Mouse (Mus musculus) brown adipose tissue, adult 24 weeks (tissue): ENCODE data around the gene Oxld1. TPM values are rescaled to one million over a fixed set of nuclear protein-coding genes. Genes with fewer than 3 reads are reported as not detected.
A peak's percentile ranks its signal among the peaks of the same experiment; 100 is the strongest.

Source experiments
- H3K27ac ChIP-seq: fragments of 200-500 bp; replicated peaks from 2 replicates; pipeline ENCODE4 v1.5.1; 2012; ENCODE audit warnings: low read depth, mild to moderate bottlenecking, low read length
- H3K4me1 ChIP-seq: fragments of 200-500 bp; 2 replicates; pipeline ENCODE4 v1.6.1; 2012; ENCODE audit warnings: low read length, mixed read lengths; ENCODE audit not compliant: control insufficient read depth, insufficient read depth, insufficient read length
- H3K4me3 ChIP-seq: fragments of 200-500 bp; 2 replicates; pipeline ENCODE4 v1.5.1; 2012; ENCODE audit warnings: low read depth, mild to moderate bottlenecking, low read length, moderate library complexity; ENCODE audit not compliant: insufficient read depth
- polyA plus RNA-seq: library from polyadenylated mRNA; stranded (reverse); fragments of >200 nt; gene quantifications from 2 replicates; pipeline ENCODE4 v1.2.4, GENCODE M21; 2012; ENCODE audit not compliant: missing spikeins, insufficient read depth, insufficient read length

Gene Oxld1
- polyA plus RNA-seq, 1 experiment, result 70.2 TPM

- Histone ChIP-seq H3K27ac (no peak overlapping the region), H3K4me1 (no peaks in the 10 kb centered on the region), H3K4me3 (peak overlapping the region; percentile 88)
Observed at GRCm38 (mm10) chr11:120458847-120459597, 1.2 kb upstream of the Oxld1 start.

GRCm38 (mm10) chr11:120457370-120457769 is 498 bp downstream of the Oxld1 start:
- H3K27ac ChIP-seq, result peak overlapping the region; percentile 79
- H3K4me1 ChIP-seq, result no peaks in the 10 kb centered on the region
- H3K4me3 ChIP-seq, result peak overlapping the region; percentile 88

- Histone ChIP-seq H3K4me3 (no peak overlapping the region), H3K27ac (no peak overlapping the region), H3K4me1 (no peaks in the 10 kb centered on the region)
Observed at GRCm38 (mm10) chr11:120455413-120455812, 2.5 kb downstream of the Oxld1 start.

- Histone ChIP-seq H3K4me3 (no peak overlapping the region), H3K4me1 (no peaks in the 10 kb centered on the region), H3K27ac (no peak overlapping the region)
Observed at GRCm38 (mm10) chr11:120454965-120455364, 2.9 kb downstream of the Oxld1 start.

GRCm38 (mm10) chr11:120453306-120453705 is 4.6 kb downstream of the Oxld1 start, which contains the start of gene Pde6g:
Gene Pde6g, minus strand, starts transcription at chr11:120453500.
- H3K27ac ChIP-seq, result no peak within 1 kb of the TSS
- H3K4me1 ChIP-seq, result no peaks in the 10 kb centered on the region
- no peak within 1 kb of the TSS for H3K4me3 ChIP-seq

- Histone ChIP-seq H3K27ac (no peak overlapping the region), H3K4me3 (no peak overlapping the region), H3K4me1 (no peaks in the 10 kb centered on the region)
Observed at GRCm38 (mm10) chr11:120452246-120452645, 5.6 kb downstream of the Oxld1 start.

GRCm38 (mm10) chr11:120447179-120447578 is 10.7 kb downstream of the Oxld1 start:
- Histone ChIP-seq H3K27ac (no peak overlapping the region), H3K4me1 (no peaks in the 10 kb centered on the region), H3K4me3 (no peak overlapping the region)

- Histone ChIP-seq H3K27ac (no peak overlapping the region), H3K4me1 (no peaks in the 10 kb centered on the region), H3K4me3 (no peak overlapping the region)
Observed at GRCm38 (mm10) chr11:120445475-120445874, 12.4 kb downstream of the Oxld1 start.

- H3K27ac ChIP-seq, result no peak overlapping the region
- no peaks in the 10 kb centered on the region for H3K4me1 ChIP-seq
- no peak overlapping the region for H3K4me3 ChIP-seq
Observed at GRCm38 (mm10) chr11:120444106-120444505, 13.8 kb downstream of the Oxld1 start.

GRCm38 (mm10) chr11:120442765-120443280 is 15.0 kb downstream of the Oxld1 start:
- H3K4me1 ChIP-seq, result no peaks in the 10 kb centered on the region
- H3K27ac ChIP-seq, result no peak overlapping the region
- H3K4me3 ChIP-seq, result no peak overlapping the region

GRCm38 (mm10) chr11:120442344-120442743 is 15.5 kb downstream of the Oxld1 start, which contains the start of gene Tspan10:
Gene Tspan10, plus strand, starts transcription at chr11:120442644.
- H3K27ac ChIP-seq, result no peak within 1 kb of the TSS
- H3K4me3 ChIP-seq, result no peak within 1 kb of the TSS
- no peaks in the 10 kb centered on the region for H3K4me1 ChIP-seq

GRCm38 (mm10) chr11:120437857-120438385 is 19.9 kb downstream of the Oxld1 start:
- Histone ChIP-seq H3K4me3 (peak overlapping the region; percentile 85), H3K27ac (no peak overlapping the region), H3K4me1 (peaks cover 6% of the 10 kb centered on the region; the same call in 1 of the 2 replicates)

GRCm38 (mm10) chr11:120437152-120437856 is 20.6 kb downstream of the Oxld1 start, which contains the start of gene Nploc4:
Gene Nploc4, minus strand, starts transcription at chr11:120437708.
- Histone ChIP-seq H3K27ac (peak within 1 kb of the TSS; percentile 68), H3K4me1 (peaks cover 6% of the 10 kb centered on the region; the same call in 1 of the 2 replicates), H3K4me3 (peak within 1 kb of the TSS; percentile 85)

- H3K4me1 ChIP-seq, result no peaks in the 10 kb centered on the region
- H3K4me3 ChIP-seq, result no peak overlapping the region
- H3K27ac ChIP-seq, result no peak overlapping the region
Observed at GRCm38 (mm10) chr11:120426727-120427126, 31.1 kb downstream of the Oxld1 start.

GRCm38 (mm10) chr11:120423569-120424295 is 34.1 kb downstream of the Oxld1 start:
- H3K4me3 ChIP-seq, result no peak overlapping the region
- no peaks in the 10 kb centered on the region for H3K4me1 ChIP-seq
- no peak overlapping the region for H3K27ac ChIP-seq
